Mouse (Mus musculus) lung, postnatal 36 days (tissue): ENCODE results near the gene Tec.

ENCODE experiments used
- DNase-seq: peaks from one replicate; pipeline ENCODE4 v3.0.0; 2022; ENCODE audit warnings: mixed read lengths

The Tec gene

GRCm38 (mm10) chr5:72888260-72888659 is 20.0 kb upstream of the Tec start:
- no peak for DNase-seq

- DNase-seq = no peak
Measured at GRCm38 (mm10) chr5:72886458-72887222, 18.4 kb upstream of the Tec start.

GRCm38 (mm10) chr5:72883706-72884105 is 15.4 kb upstream of the Tec start:
- no peak for DNase-seq

GRCm38 (mm10) chr5:72882412-72882765 is 14.1 kb upstream of the Tec start:
- DNase-seq = no peak

- DNase-seq = no peak
Measured at GRCm38 (mm10) chr5:72881748-72882411, 13.6 kb upstream of the Tec start.

- DNase-seq = no peak
Measured at GRCm38 (mm10) chr5:72879736-72880135, 11.5 kb upstream of the Tec start.

GRCm38 (mm10) chr5:72871114-72871513 is 2.8 kb upstream of the Tec start:
- no peak for DNase-seq

- no peak for DNase-seq
Measured at GRCm38 (mm10) chr5:72869779-72870608, 1.7 kb upstream of the Tec start.

- peak; percentile 42 for DNase-seq
Measured at GRCm38 (mm10) chr5:72867036-72867672, 1.1 kb downstream of the Tec start.

GRCm38 (mm10) chr5:72866260-72866905 is 1.9 kb downstream of the Tec start:
- DNase-seq = no peak

GRCm38 (mm10) chr5:72864654-72865178 is 3.6 kb downstream of the Tec start:
- DNase-seq = no peak

GRCm38 (mm10) chr5:72863166-72863565 is 5.1 kb downstream of the Tec start:
- no peak for DNase-seq

GRCm38 (mm10) chr5:72861726-72862385 is 6.4 kb downstream of the Tec start:
- peak; percentile 21 for DNase-seq

- DNase-seq = no peak
Measured at GRCm38 (mm10) chr5:72860899-72861298, 7.4 kb downstream of the Tec start.

- DNase-seq = no peak
Measured at GRCm38 (mm10) chr5:72858306-72858705, 10.0 kb downstream of the Tec start.

GRCm38 (mm10) chr5:72857756-72858155 is 10.5 kb downstream of the Tec start:
- DNase-seq = peak; percentile 28

GRCm38 (mm10) chr5:72856255-72856878 is 11.9 kb downstream of the Tec start:
- no peak for DNase-seq

- peak; percentile 75 for DNase-seq
Measured at GRCm38 (mm10) chr5:72855685-72856124, 12.6 kb downstream of the Tec start.

GRCm38 (mm10) chr5:72854141-72854990 is 13.9 kb downstream of the Tec start:
- no peak for DNase-seq

- peak; percentile 11 for DNase-seq
Measured at GRCm38 (mm10) chr5:72853365-72853764, 14.9 kb downstream of the Tec start.
